Mouse (Mus musculus) intestine, embryonic 14.5 days (tissue): ENCODE results near the gene Mpzl1. TPM values are rescaled to one million over a fixed set of nuclear protein-coding genes. Genes with fewer than 3 reads are reported as not detected.

Experiments
- ATAC-seq: fragments of 200-750 bp; cut with Nextera tagmentation; replicated peaks from 2 replicates; pipeline ENCODE4 v1.8.0; 2017; ENCODE audit warnings: low read depth, moderate number of reproducible peaks, moderate TSS enrichment, moderate library complexity; ENCODE audit not compliant: low FRiP score, low TSS enrichment
- DNase-seq: peaks from one replicate; pipeline ENCODE4 v3.0.0-alpha.2; 2018; ENCODE audit warnings: low spot score
- H3K27ac ChIP-seq: fragments of 300-500 bp; sonication (generic); 2 replicates; pipeline ENCODE4 v1.5.1; 2014; ENCODE audit warnings: low read depth, mild to moderate bottlenecking, control low read depth
- H3K27me3 ChIP-seq: fragments of 300-500 bp; sonication (generic); replicated peaks from 2 replicates; pipeline ENCODE4 v1.6.1; 2014; ENCODE audit warnings: low read length, control low read depth; ENCODE audit not compliant: control insufficient read depth, insufficient read depth
- H3K36me3 ChIP-seq: fragments of 300-500 bp; sonication (generic); 2 replicates; pipeline ENCODE4 v1.6.1; 2014; ENCODE audit warnings: low read length, control low read depth; ENCODE audit not compliant: control insufficient read depth, insufficient read depth
- H3K4me1 ChIP-seq: fragments of 300-500 bp; sonication (generic); replicated peaks from 2 replicates; pipeline ENCODE4 v1.6.1; 2014; ENCODE audit warnings: low read length, control low read depth, mixed read lengths; ENCODE audit not compliant: control insufficient read depth, insufficient read depth
- H3K4me2 ChIP-seq: fragments of 300-500 bp; sonication (generic); 2 replicates; pipeline ENCODE4 v1.6.1; 2014; ENCODE audit warnings: low read length
- H3K4me3 ChIP-seq: fragments of 300-500 bp; sonication (generic); 2 replicates; pipeline ENCODE4 v1.5.1; 2014; ENCODE audit warnings: low read depth, low read length, control low read depth, mixed read lengths
- H3K9ac ChIP-seq: fragments of 300-500 bp; sonication (generic); 2 replicates; pipeline ENCODE4 v1.6.1; 2014; ENCODE audit warnings: mild to moderate bottlenecking, low read length
- H3K9me3 ChIP-seq: fragments of 300-500 bp; sonication (generic); 2 replicates; pipeline ENCODE4 v1.6.1; 2016; ENCODE audit warnings: low read length, control low read depth; ENCODE audit not compliant: control insufficient read depth
- whole genome bisulfite sequencing: fragments of 180-500 bp; shearing (Covaris S2); extraction: QIAGEN DNeasy Blood & Tissue Kit; methylation state at CpG from one replicate; pipeline ENCODE4 v1.1.7; 2014; 5-methylcytosine and 5-hydroxymethylcytosine counted together
- polyA plus RNA-seq: library from polyadenylated mRNA; unstranded; fragments of >200 nt; fragmentation: Nextera tagmentation; extraction: Ambion mirVana; gene quantifications from 2 replicates; pipeline ENCODE4 v1.2.1, GENCODE M21; 2014

Gene Mpzl1
- polyA plus RNA-seq, 1 experiment from 2014 or later, result 172 TPM

DNA sequence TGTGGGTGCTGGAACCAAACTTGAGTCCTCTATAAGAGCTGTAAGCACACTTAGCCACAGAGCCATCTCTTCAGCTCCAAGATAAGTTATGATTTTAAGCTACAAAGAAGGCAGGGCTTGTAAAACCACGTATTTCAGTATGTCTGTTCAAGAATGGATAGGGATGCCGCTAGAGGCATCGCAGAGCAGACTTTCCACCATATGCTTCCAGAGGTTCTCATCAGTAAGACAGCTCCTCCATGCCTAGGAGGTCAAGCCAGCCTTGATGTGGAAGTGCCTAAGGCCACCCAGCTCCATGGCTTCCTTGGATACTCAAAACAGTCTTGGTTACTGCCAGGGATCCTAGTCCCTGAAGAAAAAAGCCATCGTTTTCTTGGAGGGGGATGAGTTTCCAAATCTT, 10.8 kb upstream of the Mpzl1 start:
- H3K4me3 ChIP-seq, result no peak overlapping the region
- 72% methylated on average over 4 of the region's 4 CpGs for WGBS
- no peak overlapping the region for H3K27ac ChIP-seq
- H3K9ac ChIP-seq, result no peak overlapping the region
- H3K4me2 ChIP-seq, result no peak overlapping the region
- ATAC-seq (no peak), DNase-seq (no peak)
- peaks cover 16% of the 10 kb centered on the region for H3K36me3 ChIP-seq
- H3K27me3 ChIP-seq, result no peaks in the 10 kb centered on the region
- peaks cover 3% of the 10 kb centered on the region; the same call in 1 of the 2 replicates for H3K4me1 ChIP-seq
- no peaks in the 10 kb centered on the region for H3K9me3 ChIP-seq

- no peak for DNase-seq
- Histone ChIP-seq H3K4me1 (peaks cover 13% of the 10 kb centered on the region; the same call in 1 of the 2 replicates), H3K27ac (no peak overlapping the region), H3K36me3 (peaks cover 3% of the 10 kb centered on the region), H3K4me3 (no peak overlapping the region), H3K9ac (no peak overlapping the region), H3K4me2 (no peak overlapping the region), H3K27me3 (no peaks in the 10 kb centered on the region), H3K9me3 (no peaks in the 10 kb centered on the region)
- 61% methylated on average over 5 of the region's 5 CpGs for WGBS
- ATAC-seq, result no peak
These were observed 9.4 kb upstream of the Mpzl1 start for GRCm38 (mm10) chr1:165643735-165644134.

DNA sequence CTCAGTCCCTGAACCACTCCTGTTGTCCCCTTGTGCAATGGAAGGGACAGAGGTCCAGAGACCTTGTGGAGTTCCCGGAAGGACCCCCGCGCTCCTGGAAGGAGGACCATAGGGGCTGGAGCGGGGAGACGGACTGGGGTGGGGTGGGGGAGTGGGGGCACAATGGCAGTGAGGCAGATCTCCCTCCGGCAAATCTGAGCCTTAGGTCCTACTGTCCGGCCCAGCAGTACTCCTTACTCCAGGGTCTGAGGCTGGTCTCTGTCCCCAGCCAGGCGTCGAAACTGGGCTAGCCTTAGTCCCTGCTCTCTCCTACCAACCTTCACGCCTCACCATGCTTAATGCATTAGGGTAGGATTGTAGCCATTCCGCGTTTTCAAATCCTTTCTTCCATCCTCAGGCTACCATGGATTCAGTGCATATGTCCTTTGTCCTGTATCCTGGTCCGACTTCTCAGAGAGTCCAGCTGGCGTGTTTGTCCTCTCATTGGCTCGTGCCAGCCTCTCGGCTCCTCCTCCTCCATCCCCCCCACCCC, 8.5 kb upstream of the Mpzl1 start:
- peak; percentile 71 for ATAC-seq
- no peaks in the 10 kb centered on the region; the same call in 1 of the 2 replicates for H3K36me3 ChIP-seq
- H3K27me3 ChIP-seq, result no peaks in the 10 kb centered on the region
- peak; percentile 87 for DNase-seq
- H3K27ac ChIP-seq, result peak overlapping the region; percentile 94
- peak overlapping the region; percentile 65 for H3K4me3 ChIP-seq
- peak overlapping the region; percentile 86 for H3K9ac ChIP-seq
- no peaks in the 10 kb centered on the region for H3K9me3 ChIP-seq
- H3K4me2 ChIP-seq, result peak overlapping the region; percentile 69
- H3K4me1 ChIP-seq, result peaks cover 13% of the 10 kb centered on the region; the same call in 1 of the 2 replicates
- under 1% methylated on average over 16 of the region's 16 CpGs for WGBS

DNA sequence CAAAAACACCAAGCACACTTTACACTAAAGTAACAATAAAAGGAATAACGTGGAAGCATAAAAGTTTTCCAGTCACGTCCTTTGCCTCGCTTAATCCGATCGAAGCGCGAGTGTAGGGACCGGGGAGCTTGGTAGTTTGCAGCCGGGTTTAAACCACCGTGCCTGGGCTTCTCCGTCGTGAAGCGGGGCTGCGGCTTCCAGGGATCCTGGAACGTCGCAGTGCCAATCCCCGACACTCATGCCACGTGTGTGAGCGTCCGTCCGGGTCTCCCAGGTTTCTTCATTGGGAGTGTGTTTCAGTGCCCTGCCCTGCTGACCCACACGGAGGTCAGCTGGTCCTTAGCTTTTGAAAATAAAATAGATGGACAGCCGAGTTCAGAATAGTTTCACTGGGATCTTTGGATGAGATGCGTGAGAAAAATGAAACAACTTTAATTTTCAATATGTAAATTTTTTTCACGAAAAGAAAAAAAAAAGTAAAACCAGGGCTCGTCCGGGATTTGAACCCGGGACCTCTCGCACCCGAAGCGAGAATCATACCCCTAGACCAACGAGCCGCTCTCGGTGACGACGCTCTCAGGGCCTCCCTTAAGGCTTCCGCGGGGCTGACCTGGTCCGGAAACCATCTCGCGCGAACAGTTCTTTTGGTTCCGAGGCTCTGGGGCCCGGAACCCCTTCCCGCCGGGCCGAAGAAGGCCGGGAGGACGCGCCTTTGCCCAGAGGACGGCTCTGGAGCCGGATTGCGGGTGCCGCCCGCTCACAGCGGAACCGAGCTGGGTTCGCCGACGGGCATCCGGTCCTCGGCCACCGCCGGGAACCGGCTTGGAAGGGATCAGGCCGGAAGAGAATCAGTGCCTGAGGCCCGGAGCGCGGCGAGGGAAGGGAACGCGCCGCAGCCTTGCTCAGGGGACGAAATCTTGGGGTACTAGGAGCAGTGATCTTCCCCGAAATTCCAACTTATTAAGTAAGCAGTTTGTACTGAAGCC, 7.7 kb upstream of the Mpzl1 start:
- 0% methylated on average over 75 of the region's 75 CpGs for WGBS
- peak; percentile 87 for ATAC-seq
- peak overlapping the region; percentile 94 for H3K27ac ChIP-seq

GRCm38 (mm10) chr1:165641271-165641771, 7.0 kb upstream of the Mpzl1 start:
- Histone ChIP-seq H3K27ac (peak overlapping the region; percentile 94; the same call in 1 of the 2 replicates), H3K4me2 (peak overlapping the region; percentile 69), H3K4me3 (peak overlapping the region; percentile 65), H3K36me3 (no peaks in the 10 kb centered on the region), H3K4me1 (peaks cover 13% of the 10 kb centered on the region; the same call in 1 of the 2 replicates), H3K27me3 (no peaks in the 10 kb centered on the region), H3K9ac (peak overlapping the region; percentile 68), H3K9me3 (no peaks in the 10 kb centered on the region)
- DNase-seq (peak; percentile 88), ATAC-seq (peak; percentile 70)
- WGBS, result 8% methylated on average over 16 of the region's 16 CpGs

More for the DNA sequence above, 7.7 kb upstream of the Mpzl1 start:
- H3K9ac ChIP-seq, result peak overlapping the region; percentile 86
- H3K36me3 ChIP-seq, result no peaks in the 10 kb centered on the region
- peak; percentile 99 for DNase-seq
- peak overlapping the region; percentile 65 for H3K4me3 ChIP-seq
- no peaks in the 10 kb centered on the region for H3K27me3 ChIP-seq
- H3K9me3 ChIP-seq, result no peaks in the 10 kb centered on the region
- H3K4me2 ChIP-seq, result peak overlapping the region; percentile 69
- H3K4me1 ChIP-seq, result peaks cover 13% of the 10 kb centered on the region; the same call in 1 of the 2 replicates

GRCm38 (mm10) chr1:165636289-165636688, 2.0 kb upstream of the Mpzl1 start:
- H3K27me3 ChIP-seq, result no peaks in the 10 kb centered on the region
- no peak overlapping the region for H3K27ac ChIP-seq
- ATAC-seq (no peak), DNase-seq (no peak)
- no peaks in the 10 kb centered on the region for H3K36me3 ChIP-seq
- H3K9ac ChIP-seq, result no peak overlapping the region
- no peak overlapping the region for H3K4me2 ChIP-seq
- peaks cover 34% of the 10 kb centered on the region for H3K4me1 ChIP-seq
- 88% methylated on average over 8 of the region's 8 CpGs for WGBS
- H3K9me3 ChIP-seq, result no peaks in the 10 kb centered on the region
- H3K4me3 ChIP-seq, result no peak overlapping the region

DNA sequence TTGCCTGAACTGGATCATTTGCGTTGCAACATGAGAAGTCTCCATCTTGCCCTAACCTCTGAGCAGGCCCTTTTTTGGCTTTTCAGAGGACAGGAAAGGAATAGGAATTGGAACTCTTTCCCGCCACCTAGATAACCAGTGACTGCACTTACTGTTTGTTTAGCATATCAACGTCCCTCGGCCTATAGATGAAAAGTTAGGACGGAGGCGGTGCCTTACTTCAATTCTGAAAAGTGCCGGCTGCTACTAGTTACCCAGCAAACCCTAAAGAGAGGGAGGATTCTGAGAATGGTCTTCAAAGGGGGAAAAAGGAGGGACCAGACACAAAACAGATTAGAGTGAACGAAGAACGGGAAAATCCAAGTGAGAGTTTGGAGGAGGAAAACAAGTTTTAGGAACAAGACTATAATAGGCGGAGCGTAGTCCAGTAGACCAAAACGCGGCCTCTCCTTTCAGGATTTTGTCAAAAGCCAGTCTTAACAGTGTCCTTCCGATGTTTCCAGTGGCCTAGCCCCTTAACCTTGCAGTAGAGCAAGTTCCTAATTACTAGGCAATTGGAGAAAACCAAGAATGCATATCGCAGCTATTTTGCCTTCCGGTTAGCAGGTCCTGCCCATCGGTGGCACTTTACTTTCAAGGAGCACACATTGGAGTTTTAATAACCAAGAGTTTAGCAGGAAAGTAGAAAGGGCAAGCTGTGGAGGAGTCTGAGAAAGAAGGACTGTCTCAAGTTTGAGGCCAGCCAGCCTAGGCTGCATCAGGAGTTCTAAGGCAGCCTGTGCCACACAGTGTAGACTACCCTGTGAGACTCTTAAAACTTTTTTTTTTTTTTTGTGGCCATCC, 938 bp upstream of the Mpzl1 start:
- no peak for DNase-seq
- H3K4me3 ChIP-seq, result peak overlapping the region; percentile 84
- no peaks in the 10 kb centered on the region for H3K27me3 ChIP-seq
- peak overlapping the region; percentile 77 for H3K4me2 ChIP-seq
- H3K4me1 ChIP-seq, result peaks cover 40% of the 10 kb centered on the region
- no peaks in the 10 kb centered on the region for H3K36me3 ChIP-seq
- no peaks in the 10 kb centered on the region for H3K9me3 ChIP-seq
- H3K9ac ChIP-seq, result peak overlapping the region; percentile 47
- peak overlapping the region; percentile 97 for H3K27ac ChIP-seq
- WGBS, result 24% methylated on average over 17 of the region's 17 CpGs
- ATAC-seq, result no peak; the same call in none of the 2 replicates

DNA sequence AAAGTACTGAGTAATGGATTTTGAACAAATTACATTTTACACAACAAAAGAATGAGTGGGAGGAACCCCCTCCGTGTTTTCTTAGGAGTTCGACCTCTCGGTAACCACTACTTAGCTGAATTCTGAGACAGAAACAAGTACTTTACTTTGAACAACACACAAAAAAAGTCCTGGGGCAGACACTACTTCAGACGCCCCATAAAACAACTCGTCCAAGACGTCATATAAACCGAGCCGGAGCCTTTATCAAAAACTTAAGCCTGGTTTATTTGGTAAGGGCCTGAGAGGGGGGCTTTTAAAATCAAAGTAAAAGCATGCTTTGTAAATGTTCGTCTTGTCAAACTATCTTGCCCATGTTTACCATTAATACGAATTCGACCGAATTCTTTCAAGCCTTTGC, 993 bp downstream of the Mpzl1 start:
- peak overlapping the region; percentile 77 for H3K4me2 ChIP-seq
- no peaks in the 10 kb centered on the region for H3K36me3 ChIP-seq
- peak overlapping the region; percentile 86 for H3K9ac ChIP-seq
- ATAC-seq (no peak), DNase-seq (no peak)
- peaks cover 40% of the 10 kb centered on the region for H3K4me1 ChIP-seq
- no peaks in the 10 kb centered on the region for H3K9me3 ChIP-seq
- peak overlapping the region; percentile 84 for H3K4me3 ChIP-seq
- no peak overlapping the region; the same call in 1 of the 2 replicates for H3K27ac ChIP-seq
- 3% methylated on average over 12 of the region's 12 CpGs for WGBS
- H3K27me3 ChIP-seq, result no peaks in the 10 kb centered on the region
